Mouse (Mus musculus) B cell, adult 67 days (primary cell): ENCODE measurements around the gene Wtap. TPM values are rescaled to one million over a fixed set of nuclear protein-coding genes. Genes with fewer than 3 reads are reported as not detected.

Experiments used
- total RNA-seq, 2 experiments: library from RNA; stranded (reverse); gene quantifications; 4 replicates each; pipeline ENCODE4 v1.2.4; 2023

Wtap gene
- 100 to 1,000 TPM; 117 to 123 TPM for total RNA-seq

GRCm38 (mm10) chr17:12994069-12994468 is at the start of gene Wtap:
TSS of gene Wtap (minus strand) at chr17:12994169.

GRCm38 (mm10) chr17:13006546-13006945 is 12.6 kb upstream of the Wtap start, which contains the start of gene Sod2:
TSS of gene Sod2 (plus strand) at chr17:13006846.

GRCm38 (mm10) chr17:12960331-12960873 is 33.6 kb downstream of the Wtap start, which contains the start of gene Acat2:
TSS of gene Acat2 (minus strand) at chr17:12960747.

GRCm38 (mm10) chr17:12940151-12940805 is 53.7 kb downstream of the Wtap start, which contains the start of gene Acat3:
TSS of gene Acat3 (minus strand) at chr17:12940600.

Other genes starting within 250 kb of the Wtap start
- gene Igf2r, start 224.5 kb downstream of the Wtap start, total RNA-seq = 10 to 100 TPM in 1 of 2 experiments, 1 to 10 TPM in 1; 9.7 to 13.7 TPM
- gene Mas1, start 126.0 kb downstream of the Wtap start, total RNA-seq = not detected
- not detected for gene Mrgprh, start 118.1 kb downstream of the Wtap start, total RNA-seq
- gene Pnldc1, start 83.9 kb downstream of the Wtap start, total RNA-seq = 1 to 10 TPM; 2.0 to 3.2 TPM
- gene Tcp1, start 78.5 kb downstream of the Wtap start, total RNA-seq = 100 to 1,000 TPM; 233 to 244 TPM
- gene Mrpl18, start 77.8 kb downstream of the Wtap start, total RNA-seq = 10 to 100 TPM; 40.7 to 44.4 TPM
- gene Acat3, start 53.6 kb downstream of the Wtap start, total RNA-seq = not detected
- gene Acat2, start 33.4 kb downstream of the Wtap start, total RNA-seq = 10 to 100 TPM; 16.9 to 23.9 TPM
- gene Sod2, start 12.7 kb upstream of the Wtap start, total RNA-seq = 10 to 100 TPM; 89.3 to 95.3 TPM
- under 1 TPM in 1 of 2 experiments, not detected in 1; 0.59 TPM for gene Gpr31b, start 58.1 kb upstream of the Wtap start, total RNA-seq
- gene Tcp10b, start 66.9 kb upstream of the Wtap start, total RNA-seq = not detected
- gene Unc93a, start 137.6 kb upstream of the Wtap start, total RNA-seq = not detected
- gene Smok2a, start 227.0 kb upstream of the Wtap start, total RNA-seq = not detected
- not detected for gene Smok2b, start 236.1 kb upstream of the Wtap start, total RNA-seq